Mouse (Mus musculus): Measurements from ENCODE around the gene Slco1a1. TPM values are rescaled to one million over a fixed set of nuclear protein-coding genes. Genes with fewer than 3 reads are reported as not detected.

The Slco1a1 gene
- polyA plus RNA-seq, 1 experiment = not detected

- Histone ChIP-seq H3K4me1 (replicated peaks; ENCODE audit: control insufficient read depth, insufficient read depth, low read length) (no peaks in the 10 kb centered on the region), H3K4me3 (ENCODE audit: control insufficient read depth, insufficient read depth, low read length) (no peak overlapping the region), H3K27ac (ENCODE audit: control insufficient read depth, insufficient read depth, low read length) (no peak overlapping the region), H3K36me3 (ENCODE audit: control insufficient read depth, insufficient read depth, low read length) (no peaks in the 10 kb centered on the region), H3K27me3 (ENCODE audit: control insufficient read depth, insufficient read depth, low read length) (no peaks in the 10 kb centered on the region)
- TF ChIP-seq CTCF (IDR thresholded peaks at IDR 0.05; ENCODE audit: borderline replicate concordance, control insufficient read depth, extremely low read depth, insufficient read depth, low read length, poor library complexity) (no peak), POLR2A (IDR thresholded peaks at IDR 0.05; ENCODE audit: control insufficient read depth, extremely low read depth, insufficient read depth, low read length, poor library complexity) (no peak)
- no peak for DNase-seq
- 95% methylated on average over 5 of the region's 5 CpGs for WGBS
Observed at GRCm38 (mm10) chr6:141866026-141866425, 80.7 kb downstream of the Slco1a1 start.

DNA sequence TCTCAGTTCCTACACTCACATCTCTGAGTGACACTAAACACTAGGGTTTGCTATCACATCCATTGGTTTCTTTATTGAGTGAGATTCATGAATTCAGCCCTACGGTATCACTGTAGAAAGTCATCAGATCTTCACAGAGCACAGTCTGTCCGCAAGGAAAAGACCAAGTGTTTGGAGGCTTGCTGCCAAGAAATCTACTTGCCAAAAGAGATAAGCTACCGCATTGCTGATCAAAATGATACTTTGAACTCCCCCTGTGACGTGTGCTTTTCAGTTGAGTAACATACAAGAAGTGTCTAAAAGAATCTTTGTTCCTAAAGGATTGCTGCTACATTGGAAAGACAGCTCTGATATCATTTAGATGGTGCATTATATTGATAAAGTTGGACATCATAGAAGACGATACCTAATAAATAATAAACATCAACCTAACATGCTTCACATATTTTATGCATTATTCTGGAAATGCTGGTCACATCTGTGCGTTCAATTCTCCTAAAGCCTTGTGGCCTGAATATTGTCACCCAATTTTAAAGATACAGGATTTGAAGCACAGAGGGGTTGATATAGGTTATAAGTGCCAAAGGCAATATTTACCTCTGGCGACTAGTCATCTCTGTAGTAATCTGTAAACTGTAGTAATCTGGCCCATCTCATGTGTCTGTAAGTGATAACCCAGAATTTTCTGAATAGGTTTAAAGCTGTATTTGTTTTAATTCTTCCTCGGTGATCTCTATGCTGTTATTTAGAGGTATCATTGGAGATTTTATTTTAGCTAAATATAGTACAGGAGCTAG, 88.8 kb downstream of the Slco1a1 start:
- Histone ChIP-seq H3K27me3 (ENCODE audit: control insufficient read depth, insufficient read depth, low read length) (no peaks in the 10 kb centered on the region), H3K36me3 (ENCODE audit: control insufficient read depth, insufficient read depth, low read length) (no peaks in the 10 kb centered on the region), H3K4me3 (ENCODE audit: control insufficient read depth, insufficient read depth, low read length) (no peak overlapping the region), H3K27ac (ENCODE audit: control insufficient read depth, insufficient read depth, low read length) (no peak overlapping the region), H3K4me1 (replicated peaks; ENCODE audit: control insufficient read depth, insufficient read depth, low read length) (no peaks in the 10 kb centered on the region)
- WGBS = 89% methylated on average over 8 of the region's 8 CpGs
- no peak for DNase-seq
- no peak for TF ChIP-seq POLR2A (IDR thresholded peaks at IDR 0.05; ENCODE audit: control insufficient read depth, extremely low read depth, insufficient read depth, low read length, poor library complexity)
- TF ChIP-seq CTCF (IDR thresholded peaks at IDR 0.05; ENCODE audit: borderline replicate concordance, control insufficient read depth, extremely low read depth, insufficient read depth, low read length, poor library complexity) = no peak

Other genes with a start within 250 kb of the Slco1a1 start
- gene Gm5724, start 173.2 kb downstream of the Slco1a1 start, polyA plus RNA-seq (2012; rRNA removed) = not detected in 2 replicates
- gene Slco1a4, start 90.8 kb downstream of the Slco1a1 start, polyA plus RNA-seq (2012; rRNA removed) = 0.03 TPM in 1 of 2 replicates, not detected in the other
- gene Gm6614, start 64.5 kb upstream of the Slco1a1 start, polyA plus RNA-seq (2012; rRNA removed) = not detected in 2 replicates